Mouse (Mus musculus): ENCODE data around the gene Lamb3.

Gene Lamb3

GRCm38 (mm10) chr1:193337787-193338310 lies 130.3 kb downstream of the Lamb3 start:
- DNase-seq (ENCODE audit: low read depth, low spot score), result peak; percentile 38

DNA sequence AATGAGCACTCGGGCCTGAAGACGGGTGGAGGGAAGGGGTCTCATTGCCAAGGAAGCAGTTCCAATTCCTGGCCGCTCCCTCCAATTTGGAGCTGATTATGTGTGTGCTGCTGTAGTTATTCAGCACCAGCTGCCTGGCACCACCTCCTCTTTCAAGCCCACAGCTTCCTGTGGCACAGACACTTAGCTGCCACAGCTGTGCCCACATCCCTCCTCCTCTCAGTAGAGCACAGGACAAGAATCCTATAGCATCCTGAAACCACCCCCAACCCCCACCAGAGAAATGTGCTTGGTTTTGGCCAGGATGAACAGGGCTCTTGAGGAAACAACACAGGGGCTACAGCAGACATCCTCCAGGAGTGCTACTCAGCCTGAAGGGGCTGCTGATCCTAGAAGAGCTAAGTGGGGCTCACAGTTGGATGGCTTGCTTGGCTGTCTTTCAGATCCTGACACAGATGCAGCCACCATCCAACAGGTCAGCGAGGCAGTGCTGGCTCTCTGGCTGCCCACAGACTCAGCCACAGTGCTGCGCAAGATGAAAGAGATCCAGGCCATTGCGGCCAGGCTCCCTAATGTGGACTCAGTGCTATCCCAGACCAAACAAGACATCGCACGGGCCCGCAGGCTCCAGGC lies 131.0 kb downstream of the Lamb3 start:
- peak; percentile 76 for DNase-seq (ENCODE audit: low read depth, low spot score)

DNA sequence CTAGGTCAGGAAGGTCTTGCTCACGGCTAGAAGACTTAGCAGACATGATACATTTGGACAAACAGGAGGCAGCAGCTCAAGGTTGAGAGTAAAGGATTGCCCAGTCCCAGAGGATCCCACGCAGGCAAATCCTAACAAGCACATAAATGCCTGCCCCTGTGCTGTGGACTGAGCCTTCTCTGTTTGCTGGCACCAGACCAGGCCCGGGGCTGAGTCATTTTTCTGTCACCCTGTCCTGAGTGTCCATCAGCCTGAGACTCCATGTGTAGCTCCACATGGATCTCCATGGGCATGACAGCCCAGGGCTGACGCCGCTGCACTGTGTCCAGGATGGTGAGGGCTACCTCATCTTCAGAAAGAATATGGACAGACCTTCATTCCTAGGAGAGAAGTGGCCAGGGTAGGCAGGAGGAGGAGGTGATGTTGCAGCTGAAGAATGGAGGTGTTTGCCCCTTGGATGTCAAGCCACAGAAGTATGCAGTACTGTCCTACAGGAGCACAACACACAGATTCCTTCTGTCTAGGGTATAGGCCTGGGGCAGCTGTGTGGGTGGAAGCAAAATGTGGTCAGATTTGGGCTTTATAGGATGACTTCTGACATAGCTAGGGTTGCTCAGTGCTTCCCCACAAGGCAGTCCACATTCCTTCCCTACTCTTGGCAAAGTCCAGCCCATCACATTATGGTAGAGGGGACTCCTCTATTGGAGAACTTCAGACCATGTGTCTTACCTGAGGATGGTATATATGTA lies 134.9 kb downstream of the Lamb3 start:
- DNase-seq (ENCODE audit: low read depth, low spot score), result no peak

GRCm38 (mm10) chr1:193343853-193344252 lies 136.4 kb downstream of the Lamb3 start:
- DNase-seq (ENCODE audit: low read depth, low spot score), result no peak

DNA sequence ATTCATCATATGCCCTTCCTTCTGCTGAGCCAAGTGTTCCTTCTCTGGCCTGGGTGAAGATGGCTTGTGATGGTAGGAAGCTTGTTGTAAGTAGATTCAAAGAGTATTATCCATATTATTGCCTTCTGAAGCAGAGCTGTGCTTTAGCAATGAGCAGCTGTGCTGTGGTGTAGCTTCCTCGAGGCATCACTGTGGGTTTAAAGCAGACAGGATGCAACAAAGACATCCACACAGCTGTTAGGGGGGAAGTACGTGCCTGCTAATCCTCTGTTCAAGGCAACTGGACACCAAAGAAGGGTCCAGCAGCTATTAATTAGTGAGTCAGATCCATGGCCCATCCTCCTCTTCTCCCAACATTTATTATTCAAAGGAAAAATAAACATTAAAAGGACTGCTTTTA lies 137.5 kb downstream of the Lamb3 start:
- DNase-seq (ENCODE audit: low read depth, low spot score), result no peak

DNA sequence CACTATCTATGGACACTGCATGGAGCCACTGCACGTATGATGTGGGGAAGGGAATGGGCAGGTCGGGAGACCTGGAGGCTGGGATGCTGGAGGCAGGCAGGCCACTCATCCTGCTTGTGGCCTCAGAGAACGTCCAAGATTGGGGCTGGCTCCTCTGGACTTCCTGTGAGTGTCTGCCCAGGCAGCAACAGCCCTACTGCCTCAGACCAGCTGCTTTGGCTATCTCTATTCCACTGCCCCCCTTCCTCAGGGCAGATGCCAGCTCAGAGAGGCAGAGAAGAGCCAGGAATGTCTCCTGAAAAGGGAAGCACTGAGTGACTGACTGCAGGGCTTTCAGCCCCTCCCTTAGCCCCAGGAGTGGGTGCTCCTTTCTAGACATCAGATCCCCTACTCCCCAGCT lies 139.4 kb downstream of the Lamb3 start:
- no peak for DNase-seq (ENCODE audit: low read depth, low spot score)

GRCm38 (mm10) chr1:193348261-193348962 lies 140.9 kb downstream of the Lamb3 start:
- no peak for DNase-seq (ENCODE audit: low read depth, low spot score)

GRCm38 (mm10) chr1:193349702-193350545 lies 142.4 kb downstream of the Lamb3 start:
- peak; percentile 60 for DNase-seq (ENCODE audit: low read depth, low spot score)

- no peak for DNase-seq (ENCODE audit: low read depth, low spot score)
These were observed 143.0 kb downstream of the Lamb3 start for GRCm38 (mm10) chr1:193350546-193350801.

GRCm38 (mm10) chr1:193351583-193351982 lies 144.1 kb downstream of the Lamb3 start:
- no peak for DNase-seq (ENCODE audit: low read depth, low spot score)

DNA sequence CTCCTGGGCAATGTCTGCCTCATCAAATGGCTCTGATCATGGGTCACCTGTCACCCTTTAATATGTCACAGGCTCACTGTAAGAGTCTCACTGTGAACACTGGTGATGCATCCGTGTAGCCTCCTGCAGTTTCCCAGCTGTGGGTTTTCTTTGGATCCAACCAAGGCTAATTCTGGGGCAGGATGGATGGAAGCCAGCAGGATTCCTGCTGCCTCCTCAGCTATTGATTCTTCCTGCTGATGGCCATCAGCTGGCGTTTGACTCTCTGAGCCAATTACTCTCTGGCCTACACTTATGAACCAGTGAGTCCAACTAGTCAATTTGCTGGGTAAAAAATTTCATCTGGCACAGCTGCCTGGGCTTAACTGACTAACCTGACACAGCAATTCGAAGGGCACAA lies 151.7 kb downstream of the Lamb3 start:
- DNase-seq (ENCODE audit: low read depth, low spot score), result no peak

- no peak for DNase-seq (ENCODE audit: low read depth, low spot score)
These were observed 153.7 kb downstream of the Lamb3 start for GRCm38 (mm10) chr1:193361181-193361580.

DNA sequence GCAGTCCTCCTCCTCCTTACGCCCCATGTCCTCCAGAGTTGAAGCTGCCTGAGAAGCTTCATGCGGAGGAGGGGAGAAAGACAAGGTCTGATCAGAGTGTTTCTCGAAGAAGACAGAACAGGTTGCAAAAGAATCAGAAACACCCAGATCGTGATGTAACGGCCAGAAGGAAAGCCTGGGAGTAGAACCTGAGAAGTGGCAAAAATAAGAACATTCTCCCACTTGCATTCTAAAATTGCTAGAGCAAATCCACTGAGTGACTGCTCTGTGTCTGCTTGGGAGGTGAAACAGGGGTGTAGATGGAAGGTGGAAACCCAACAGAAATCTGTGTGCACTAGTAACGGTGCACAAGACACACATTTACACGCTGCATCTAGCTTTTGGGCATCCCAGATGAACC lies 154.6 kb downstream of the Lamb3 start:
- DNase-seq (ENCODE audit: low read depth, low spot score), result no peak

- peak; percentile 56 for DNase-seq (ENCODE audit: low read depth, low spot score)
These were observed 156.3 kb downstream of the Lamb3 start for GRCm38 (mm10) chr1:193363801-193364231.

DNA sequence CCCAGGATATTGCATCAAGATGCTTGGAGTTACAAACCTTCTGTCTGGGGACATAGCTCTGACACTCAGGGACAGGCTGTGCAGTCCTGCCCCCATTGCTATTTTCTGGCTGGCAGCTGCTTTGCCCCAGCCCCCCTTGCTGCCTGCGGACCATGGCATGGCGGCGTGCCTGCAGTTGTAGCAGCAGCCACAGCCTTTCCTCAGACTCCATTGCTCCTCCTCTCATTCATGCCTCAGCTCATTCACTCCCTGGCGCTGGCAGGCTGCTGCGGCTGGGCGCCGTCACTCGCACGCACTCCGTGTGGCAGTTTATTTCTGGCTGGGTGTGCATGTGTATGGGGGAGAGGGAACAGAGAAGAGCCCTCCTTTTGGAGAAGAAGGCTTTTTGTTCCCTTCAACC lies 160.6 kb downstream of the Lamb3 start:
- DNase-seq (ENCODE audit: low read depth, low spot score), result no peak

- no peak for DNase-seq (ENCODE audit: low read depth, low spot score)
These were observed 161.6 kb downstream of the Lamb3 start for GRCm38 (mm10) chr1:193369091-193369490.

GRCm38 (mm10) chr1:193370096-193370495 lies 162.6 kb downstream of the Lamb3 start, which contains the start of gene Camk1g:
TSS of gene Camk1g (minus strand) at chr1:193370298.
- DNase-seq (ENCODE audit: low read depth, low spot score), result no peak

DNA sequence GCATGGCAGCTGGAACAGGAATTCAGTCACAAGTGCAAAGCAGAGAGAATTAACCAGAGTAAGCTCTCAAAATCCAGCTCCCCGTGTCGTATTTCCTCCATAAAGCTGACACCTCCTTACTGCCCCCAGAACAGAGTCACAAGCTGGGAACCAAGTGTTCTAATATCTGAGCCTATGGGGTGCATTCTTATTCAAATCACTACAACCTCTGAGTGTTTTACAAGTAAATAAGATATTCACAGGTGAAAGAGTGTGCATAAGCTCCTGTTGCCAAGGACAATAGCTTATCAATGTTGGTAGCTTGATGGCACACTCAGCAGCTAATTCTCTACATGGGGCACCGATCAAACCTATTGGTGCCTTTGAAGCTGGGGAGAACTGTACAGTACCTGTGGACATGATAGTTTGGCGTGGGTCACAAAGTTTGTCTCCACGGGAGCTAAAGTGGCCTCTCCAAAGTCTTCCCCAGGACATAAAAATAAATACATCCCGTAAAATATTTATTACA lies 166.5 kb downstream of the Lamb3 start:
- no peak for DNase-seq (ENCODE audit: low read depth, low spot score)

GRCm38 (mm10) chr1:193376478-193377134 lies 169.1 kb downstream of the Lamb3 start:
- DNase-seq (ENCODE audit: low read depth, low spot score), result peak; percentile 56

DNA sequence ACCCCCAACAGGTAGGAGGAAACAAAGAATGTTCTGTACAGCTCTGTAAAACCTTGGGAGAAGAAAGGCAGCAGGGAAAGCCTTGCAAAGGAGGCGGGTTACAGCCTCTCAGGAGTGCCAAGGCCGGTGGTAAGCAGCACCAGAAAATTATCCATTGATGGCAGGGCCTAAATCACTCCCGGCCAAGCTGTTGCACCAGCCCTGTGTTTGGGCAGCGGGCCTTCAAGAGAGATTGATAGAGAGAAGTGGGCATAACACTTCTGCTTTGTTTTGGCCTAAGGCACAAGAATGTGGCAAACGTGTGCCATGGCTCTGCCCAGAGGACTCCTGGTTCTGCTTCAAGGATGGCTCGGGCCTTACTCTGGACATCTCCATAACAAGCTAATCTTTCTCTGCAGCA lies 172.1 kb downstream of the Lamb3 start:
- no peak for DNase-seq (ENCODE audit: low read depth, low spot score)

DNA sequence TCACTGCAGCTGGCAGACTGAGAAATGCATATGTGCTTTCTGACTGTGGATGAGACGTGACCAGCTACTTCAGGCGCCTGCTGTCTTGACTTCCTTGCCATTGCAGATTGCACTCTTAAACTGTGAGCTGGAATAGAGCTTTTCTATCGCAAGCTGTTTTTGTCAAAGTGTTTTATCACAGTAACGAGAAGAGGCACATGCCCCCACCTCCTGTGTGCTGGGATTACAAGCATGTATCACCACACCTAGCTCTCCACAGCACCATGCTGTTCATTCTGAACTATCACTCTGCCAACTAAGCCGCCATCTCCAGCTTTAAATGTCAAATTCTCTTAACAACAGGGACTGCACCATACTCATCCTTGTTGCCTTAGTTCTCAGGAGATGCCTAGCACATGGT lies 173.4 kb downstream of the Lamb3 start:
- no peak for DNase-seq (ENCODE audit: low read depth, low spot score)
